Mouse (Mus musculus): ENCODE data around the gene Fkbp7. TPM values are rescaled to one million over a fixed set of nuclear protein-coding genes. Genes with fewer than 3 reads are reported as not detected.

The Fkbp7 gene
- polyA plus RNA-seq (2012; rRNA removed): 0.14 TPM in 1 of 2 replicates, not detected in the other

GRCm38 (mm10) chr2:76672966-76673392 lies at the start of gene Fkbp7:
Gene Fkbp7 (minus strand): TSS chr2:76673116.
- peak within 1 kb of the TSS; percentile 85 for H3K27ac ChIP-seq (ENCODE audit: insufficient read depth, low read depth, low read length)
- peaks cover 4% of the 10 kb centered on the region; the same call in 1 of the 2 replicates for H3K36me3 ChIP-seq (ENCODE audit: control insufficient read depth, insufficient read depth, low read length)
- H3K27me3 ChIP-seq (ENCODE audit: control insufficient read depth, insufficient read depth, low read length): no peaks in the 10 kb centered on the region
- WGBS: under 1% methylated on average over 17 of the region's 17 CpGs
- H3K4me1 ChIP-seq (ENCODE audit: control insufficient read depth, insufficient read depth, insufficient read length, low read length): peaks cover 14% of the 10 kb centered on the region; the same call in 1 of the 2 replicates
- peak within 1 kb of the TSS; percentile 54 for H3K4me3 ChIP-seq (ENCODE audit: low read depth, low read length)
- peak; percentile 82 for TF ChIP-seq POLR2A (IDR thresholded peaks at IDR 0.05; ENCODE audit: low read depth, low read length)
- TF ChIP-seq CTCF (IDR thresholded peaks at IDR 0.05; ENCODE audit: extremely low read depth, insufficient read length, insufficient replicate concordance, low read depth, low read length): no peak

- no peaks in the 10 kb centered on the region for H3K4me1 ChIP-seq (ENCODE audit: control insufficient read depth, insufficient read depth, insufficient read length, low read length)
- no peak overlapping the region for H3K27ac ChIP-seq (ENCODE audit: insufficient read depth, low read depth, low read length)
- no peak overlapping the region for H3K4me3 ChIP-seq (ENCODE audit: low read depth, low read length)
- no peaks in the 10 kb centered on the region for H3K27me3 ChIP-seq (ENCODE audit: control insufficient read depth, insufficient read depth, low read length)
- WGBS: 97% methylated on average over 14 of the region's 14 CpGs
- TF ChIP-seq CTCF (IDR thresholded peaks at IDR 0.05; ENCODE audit: extremely low read depth, insufficient read length, insufficient replicate concordance, low read depth, low read length) (no peak), POLR2A (IDR thresholded peaks at IDR 0.05; ENCODE audit: low read depth, low read length) (no peak)
- no peaks in the 10 kb centered on the region for H3K36me3 ChIP-seq (ENCODE audit: control insufficient read depth, insufficient read depth, low read length)
Observed at GRCm38 (mm10) chr2:76719650-76720049, 46.7 kb upstream of the Fkbp7 start.

- H3K4me3 ChIP-seq (ENCODE audit: low read depth, low read length): no peak overlapping the region
- no peak for TF ChIP-seq CTCF (IDR thresholded peaks at IDR 0.05; ENCODE audit: extremely low read depth, insufficient read length, insufficient replicate concordance, low read depth, low read length)
- 69% methylated on average over 8 of the region's 8 CpGs for WGBS
Observed at GRCm38 (mm10) chr2:76714984-76715383, 42.1 kb upstream of the Fkbp7 start.

GRCm38 (mm10) chr2:76708512-76708911 lies 35.6 kb upstream of the Fkbp7 start:
- no peak overlapping the region for H3K4me3 ChIP-seq (ENCODE audit: low read depth, low read length)
- H3K27me3 ChIP-seq (ENCODE audit: control insufficient read depth, insufficient read depth, low read length): no peaks in the 10 kb centered on the region
- no peak overlapping the region for H3K27ac ChIP-seq (ENCODE audit: insufficient read depth, low read depth, low read length)
- no peak for TF ChIP-seq POLR2A (IDR thresholded peaks at IDR 0.05; ENCODE audit: low read depth, low read length)
- no peak for TF ChIP-seq CTCF (IDR thresholded peaks at IDR 0.05; ENCODE audit: extremely low read depth, insufficient read length, insufficient replicate concordance, low read depth, low read length)
- H3K36me3 ChIP-seq (ENCODE audit: control insufficient read depth, insufficient read depth, low read length): no peaks in the 10 kb centered on the region
- no peaks in the 10 kb centered on the region for H3K4me1 ChIP-seq (ENCODE audit: control insufficient read depth, insufficient read depth, insufficient read length, low read length)
- WGBS: 92% methylated on average over 3 of the region's 3 CpGs

More at GRCm38 (mm10) chr2:76714984-76715383, 42.1 kb upstream of the Fkbp7 start:
- no peaks in the 10 kb centered on the region for H3K4me1 ChIP-seq (ENCODE audit: control insufficient read depth, insufficient read depth, insufficient read length, low read length)
- no peaks in the 10 kb centered on the region for H3K27me3 ChIP-seq (ENCODE audit: control insufficient read depth, insufficient read depth, low read length)
- no peaks in the 10 kb centered on the region for H3K36me3 ChIP-seq (ENCODE audit: control insufficient read depth, insufficient read depth, low read length)
- H3K27ac ChIP-seq (ENCODE audit: insufficient read depth, low read depth, low read length): no peak overlapping the region

- 94% methylated on average over 13 of the region's 13 CpGs for WGBS
- H3K4me3 ChIP-seq (ENCODE audit: low read depth, low read length): no peak overlapping the region
- H3K27me3 ChIP-seq (ENCODE audit: control insufficient read depth, insufficient read depth, low read length): no peaks in the 10 kb centered on the region
- no peaks in the 10 kb centered on the region for H3K36me3 ChIP-seq (ENCODE audit: control insufficient read depth, insufficient read depth, low read length)
- H3K4me1 ChIP-seq (ENCODE audit: control insufficient read depth, insufficient read depth, insufficient read length, low read length): no peaks in the 10 kb centered on the region
- no peak for TF ChIP-seq POLR2A (IDR thresholded peaks at IDR 0.05; ENCODE audit: low read depth, low read length)
- H3K27ac ChIP-seq (ENCODE audit: insufficient read depth, low read depth, low read length): no peak overlapping the region
Observed at GRCm38 (mm10) chr2:76705655-76706054, 32.7 kb upstream of the Fkbp7 start.

GRCm38 (mm10) chr2:76702751-76703150 lies 29.8 kb upstream of the Fkbp7 start:
- 79% methylated on average over 5 of the region's 5 CpGs for whole genome bisulfite sequencing
- H3K4me1 ChIP-seq (ENCODE audit: control insufficient read depth, insufficient read depth, insufficient read length, low read length): no peaks in the 10 kb centered on the region
- H3K4me3 ChIP-seq (ENCODE audit: low read depth, low read length): no peak overlapping the region
- TF ChIP-seq CTCF (IDR thresholded peaks at IDR 0.05; ENCODE audit: extremely low read depth, insufficient read length, insufficient replicate concordance, low read depth, low read length) (no peak), POLR2A (IDR thresholded peaks at IDR 0.05; ENCODE audit: low read depth, low read length) (no peak)
- H3K27ac ChIP-seq (ENCODE audit: insufficient read depth, low read depth, low read length): no peak overlapping the region
- H3K36me3 ChIP-seq (ENCODE audit: control insufficient read depth, insufficient read depth, low read length): peaks cover 3% of the 10 kb centered on the region; the same call in 1 of the 2 replicates
- no peaks in the 10 kb centered on the region for H3K27me3 ChIP-seq (ENCODE audit: control insufficient read depth, insufficient read depth, low read length)

GRCm38 (mm10) chr2:76702188-76702587 lies 29.3 kb upstream of the Fkbp7 start:
- WGBS: 94% methylated on average over 3 of the region's 3 CpGs
- H3K36me3 ChIP-seq (ENCODE audit: control insufficient read depth, insufficient read depth, low read length): peaks cover 3% of the 10 kb centered on the region; the same call in 1 of the 2 replicates
- H3K4me1 ChIP-seq (ENCODE audit: control insufficient read depth, insufficient read depth, insufficient read length, low read length): no peaks in the 10 kb centered on the region
- no peaks in the 10 kb centered on the region for H3K27me3 ChIP-seq (ENCODE audit: control insufficient read depth, insufficient read depth, low read length)
- no peak for TF ChIP-seq POLR2A (IDR thresholded peaks at IDR 0.05; ENCODE audit: low read depth, low read length)
- TF ChIP-seq CTCF (IDR thresholded peaks at IDR 0.05; ENCODE audit: extremely low read depth, insufficient read length, insufficient replicate concordance, low read depth, low read length): no peak
- no peak overlapping the region for H3K27ac ChIP-seq (ENCODE audit: insufficient read depth, low read depth, low read length)
- H3K4me3 ChIP-seq (ENCODE audit: low read depth, low read length): no peak overlapping the region

Measured in small intestine, adult 2 months (tissue).